Mouse (Mus musculus) hindbrain, embryonic 14.5 days (tissue): ENCODE data around the gene Ppfia3. TPM values are rescaled to one million over a fixed set of nuclear protein-coding genes. Genes with fewer than 3 reads are reported as not detected.

Source experiments
- ATAC-seq: fragments of 200-750 bp; cut with Nextera tagmentation; 2 replicates; pipeline ENCODE4 v1.8.0; 2017; ENCODE audit warnings: moderate number of reproducible peaks, mild to moderate bottlenecking, moderate TSS enrichment, moderate library complexity; ENCODE audit not compliant: low FRiP score
- DNase-seq: peaks from one replicate; pipeline ENCODE4 v3.0.0-alpha.2; 2015; ENCODE audit warnings: low spot score
- H3K27ac ChIP-seq: fragments of 300-500 bp; sonication (generic); 2 replicates; pipeline ENCODE4 v1.5.1; 2014; ENCODE audit warnings: mild to moderate bottlenecking, moderate library complexity
- H3K27me3 ChIP-seq: fragments of 300-500 bp; sonication (generic); 2 replicates; pipeline ENCODE4 v1.6.1; 2014; ENCODE audit warnings: mild to moderate bottlenecking, low read length, mixed read lengths; ENCODE audit not compliant: control insufficient read depth, insufficient read depth
- H3K36me3 ChIP-seq: fragments of 300-500 bp; sonication (generic); replicated peaks from 2 replicates; pipeline ENCODE4 v1.6.1; 2014; ENCODE audit not compliant: control insufficient read depth, insufficient read depth
- H3K4me1 ChIP-seq: fragments of 300-500 bp; sonication (generic); replicated peaks from 2 replicates; pipeline ENCODE4 v1.6.1; 2014; ENCODE audit warnings: antibody characterized with exemption, low read length, mixed read lengths; ENCODE audit not compliant: control insufficient read depth, insufficient read depth
- H3K4me2 ChIP-seq: fragments of 300-500 bp; sonication (generic); replicated peaks from 2 replicates; pipeline ENCODE4 v1.6.1; 2014; ENCODE audit warnings: mild to moderate bottlenecking, moderate library complexity
- H3K4me3 ChIP-seq: fragments of 300-500 bp; sonication (generic); replicated peaks from 2 replicates; pipeline ENCODE4 v1.5.1; 2014; ENCODE audit warnings: mild to moderate bottlenecking, low read length
- H3K9ac ChIP-seq: fragments of 300-500 bp; sonication (generic); 2 replicates; pipeline ENCODE4 v1.6.1; 2014
- H3K9me3 ChIP-seq: fragments of 300-500 bp; sonication (generic); 2 replicates; pipeline ENCODE4 v1.6.1; 2016; ENCODE audit warnings: low read length; ENCODE audit not compliant: control insufficient read depth
- WGBS: fragments of 180-500 bp; shearing (Covaris S2); extraction: QIAGEN DNeasy Blood & Tissue Kit; methylation state at CpG from one replicate; pipeline ENCODE4 v1.1.7; 2014; 5-methylcytosine and 5-hydroxymethylcytosine counted together
- polyA plus RNA-seq: library from polyadenylated mRNA; unstranded; fragments of >200 nt; fragmentation: Nextera tagmentation; extraction: Ambion mirVana; gene quantifications from 2 replicates; pipeline ENCODE4 v1.2.1, GENCODE M21; 2014

Ppfia3 gene
- polyA plus RNA-seq, 1 experiment from 2014 or later: 29.8 TPM

DNA sequence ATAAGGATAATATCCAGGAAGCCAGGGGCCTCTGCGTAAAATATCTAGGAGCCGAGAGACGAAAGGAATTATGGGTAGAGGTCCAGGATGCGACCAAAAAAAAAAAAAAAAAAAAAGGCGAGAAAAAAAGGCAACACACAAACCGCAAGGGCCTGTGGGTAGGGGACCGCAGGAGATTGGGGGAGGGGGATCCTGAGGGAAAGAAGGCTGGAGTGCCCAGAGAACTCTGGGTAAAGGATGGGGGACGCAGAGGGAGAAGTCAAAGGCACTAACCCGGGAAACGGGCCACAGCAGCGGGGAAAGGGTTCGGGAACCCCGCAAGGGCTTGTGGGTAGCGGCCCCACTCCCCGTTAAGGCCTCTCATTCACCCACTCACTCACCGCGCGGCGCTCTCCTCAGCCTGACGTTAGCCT is 28.3 kb upstream of the Ppfia3 start:
- peak; percentile 73 for DNase-seq
- Histone ChIP-seq H3K9ac (peak overlapping the region; percentile 79), H3K4me1 (peaks cover 18% of the 10 kb centered on the region), H3K36me3 (peaks cover 22% of the 10 kb centered on the region), H3K27ac (peak overlapping the region; percentile 97), H3K27me3 (no peaks in the 10 kb centered on the region), H3K4me3 (peak overlapping the region; percentile 82), H3K4me2 (peak overlapping the region; percentile 97), H3K9me3 (no peaks in the 10 kb centered on the region)
- WGBS: under 1% methylated on average over 19 of the region's 20 CpGs
- ATAC-seq: peak; percentile 80

DNA sequence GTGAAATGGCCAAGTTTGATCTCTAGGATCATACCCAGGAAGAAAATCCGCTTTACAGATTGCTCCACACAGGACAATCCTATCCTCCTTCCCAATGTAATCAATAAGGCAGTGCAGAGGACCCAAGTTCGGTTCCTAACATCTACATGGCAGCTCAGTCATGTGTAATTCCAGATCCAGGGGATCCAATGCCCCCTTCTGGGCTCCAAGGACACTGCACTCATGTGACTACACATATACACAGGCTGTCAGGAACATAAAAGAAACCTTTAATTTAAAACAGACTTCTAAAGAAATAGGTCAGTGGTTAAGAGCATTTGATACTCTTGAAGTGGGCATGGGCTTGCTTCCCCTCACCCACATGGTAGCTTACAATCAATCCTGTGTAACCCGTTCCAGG is 19.3 kb upstream of the Ppfia3 start:
- H3K4me2 ChIP-seq: no peak overlapping the region
- H3K27ac ChIP-seq: no peak overlapping the region
- H3K36me3 ChIP-seq: peaks cover 100% of the 10 kb centered on the region
- no peak for DNase-seq
- no peak overlapping the region for H3K9ac ChIP-seq
- WGBS: 94% methylated on average over 3 of the region's 3 CpGs
- no peak for ATAC-seq
- H3K27me3 ChIP-seq: no peaks in the 10 kb centered on the region
- no peak overlapping the region for H3K4me3 ChIP-seq
- no peaks in the 10 kb centered on the region for H3K9me3 ChIP-seq
- H3K4me1 ChIP-seq: no peaks in the 10 kb centered on the region

DNA sequence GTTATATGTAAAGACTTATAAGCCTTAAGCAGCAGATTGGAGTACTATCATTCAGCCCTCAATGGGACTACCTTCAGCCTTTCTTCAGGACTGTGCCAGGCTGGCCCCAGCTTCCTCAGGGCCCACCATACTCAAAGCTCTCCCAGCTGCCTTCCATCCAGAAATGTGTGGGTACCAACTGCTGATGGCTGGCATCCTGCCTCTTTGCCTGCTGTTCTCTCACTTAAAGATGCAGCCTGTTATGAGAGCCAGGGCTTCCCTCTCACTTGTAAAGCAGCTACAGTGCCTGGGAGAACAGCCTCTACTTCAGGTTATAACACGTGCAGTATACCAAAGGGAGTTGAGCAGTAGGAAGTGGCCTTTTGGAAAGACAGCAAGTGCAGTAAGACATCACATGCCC is 9.2 kb upstream of the Ppfia3 start:
- 0 out of 2 replicates have a peak, but pooled peaks cover 4% of the 10 kb centered on the region for H3K4me1 ChIP-seq
- ATAC-seq: no peak
- no peaks in the 10 kb centered on the region for H3K9me3 ChIP-seq
- H3K36me3 ChIP-seq: peaks cover 96% of the 10 kb centered on the region
- WGBS: 84% methylated on average over 1 of the region's 1 CpGs
- H3K27me3 ChIP-seq: no peaks in the 10 kb centered on the region
- no peak for DNase-seq
- no peak overlapping the region for H3K9ac ChIP-seq
- H3K4me3 ChIP-seq: no peak overlapping the region
- no peak overlapping the region for H3K27ac ChIP-seq
- no peak overlapping the region for H3K4me2 ChIP-seq

DNA sequence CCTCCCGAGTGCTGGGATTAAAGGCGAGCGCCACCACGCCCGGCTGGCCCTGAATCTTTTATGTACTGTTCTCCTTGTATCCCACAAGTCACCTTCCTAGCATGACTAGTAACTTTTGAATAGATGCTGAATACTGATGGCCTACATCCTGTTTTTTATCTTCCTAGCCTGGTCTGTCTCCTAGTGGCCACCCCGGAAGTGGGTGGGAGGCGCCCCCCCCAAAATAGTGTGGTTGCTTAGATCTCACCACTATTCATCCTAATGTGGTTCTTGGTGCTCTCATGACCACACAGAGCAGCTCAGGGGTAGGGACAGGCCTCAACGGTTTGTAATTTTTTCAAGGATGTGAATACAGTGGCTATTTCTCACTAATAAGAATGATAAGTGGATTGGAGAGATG is 7.8 kb upstream of the Ppfia3 start:
- no peaks in the 10 kb centered on the region for H3K9me3 ChIP-seq
- no peak for DNase-seq
- H3K36me3 ChIP-seq: peaks cover 82% of the 10 kb centered on the region
- H3K9ac ChIP-seq: no peak overlapping the region
- peaks cover 8% of the 10 kb centered on the region; the same call in 1 of the 2 replicates for H3K4me1 ChIP-seq
- H3K27ac ChIP-seq: no peak overlapping the region
- no peak overlapping the region for H3K4me2 ChIP-seq
- H3K27me3 ChIP-seq: no peaks in the 10 kb centered on the region
- WGBS: 92% methylated on average over 8 of the region's 8 CpGs
- no peak overlapping the region for H3K4me3 ChIP-seq
- ATAC-seq: no peak

DNA sequence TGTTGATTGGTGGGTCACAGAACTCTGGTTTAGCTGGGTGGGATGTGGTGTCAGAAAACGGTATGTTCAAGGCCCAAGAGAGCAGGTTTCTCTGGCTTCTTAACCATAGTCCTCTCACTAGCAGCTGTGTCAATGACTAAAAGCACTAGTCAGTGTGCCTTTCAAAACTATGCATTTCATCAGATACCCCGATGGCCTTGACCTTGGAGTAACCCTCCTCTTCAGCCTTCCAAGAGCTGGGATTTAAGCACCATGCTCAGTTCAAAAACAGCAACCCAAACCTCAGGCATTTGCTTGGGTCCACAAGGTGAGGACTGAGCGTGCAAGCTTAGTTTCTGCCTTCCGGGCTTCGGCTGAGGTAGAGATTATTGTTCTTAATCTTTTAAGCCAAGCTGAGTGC is 5.6 kb upstream of the Ppfia3 start:
- peaks cover 59% of the 10 kb centered on the region for H3K36me3 ChIP-seq
- DNase-seq (no peak), ATAC-seq (no peak)
- H3K9ac ChIP-seq: no peak overlapping the region
- peaks cover 18% of the 10 kb centered on the region; the same call in 1 of the 2 replicates for H3K4me1 ChIP-seq
- peaks cover 8% of the 10 kb centered on the region for H3K27me3 ChIP-seq
- 90% methylated on average over 5 of the region's 5 CpGs for WGBS
- H3K4me3 ChIP-seq: no peak overlapping the region
- no peaks in the 10 kb centered on the region for H3K9me3 ChIP-seq
- no peak overlapping the region for H3K27ac ChIP-seq
- H3K4me2 ChIP-seq: no peak overlapping the region

DNA sequence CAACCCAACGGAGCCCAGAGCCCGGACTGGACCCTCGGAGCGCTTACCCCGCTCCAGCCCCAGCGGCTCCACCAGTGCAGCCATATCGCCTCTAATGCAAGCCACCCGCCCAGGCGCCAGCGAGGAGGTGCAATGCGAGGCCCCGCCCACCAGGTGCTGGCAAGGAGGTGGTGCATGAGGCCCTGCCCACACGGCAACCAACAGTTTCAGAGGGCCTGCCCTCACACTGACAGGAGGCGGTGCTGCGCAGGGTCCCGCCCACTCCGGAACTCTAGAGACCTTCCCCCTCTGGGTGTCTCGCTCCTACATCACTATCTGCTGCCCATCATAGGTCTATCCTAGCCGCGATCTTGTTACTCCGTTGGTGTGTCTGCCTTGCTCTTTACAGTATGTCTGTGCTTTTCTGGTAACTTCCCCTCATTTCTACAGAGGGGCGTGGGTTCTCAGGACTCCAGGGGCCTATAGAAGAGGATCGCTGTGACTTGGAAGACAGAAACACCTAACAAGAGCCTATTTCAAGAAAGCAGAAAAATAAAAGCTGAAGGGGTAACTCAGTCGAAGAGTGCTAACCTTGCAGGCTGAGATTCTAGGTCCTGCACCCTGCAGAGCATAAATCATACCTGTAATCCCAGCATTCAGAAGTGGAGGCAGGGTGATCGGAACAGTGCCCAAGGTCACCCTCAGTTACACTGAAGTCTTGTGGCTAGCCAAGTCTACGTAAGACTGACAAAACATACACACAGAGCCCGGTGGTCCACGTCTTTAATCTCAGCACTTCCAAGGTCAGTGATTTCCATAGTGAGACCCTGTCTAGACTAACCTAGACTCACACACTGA is 3.9 kb upstream of the Ppfia3 start, which contains the start of gene Lin7b:
Gene Lin7b, minus strand, starts transcription at position 109 of the 837 bp plus-strand sequence.
- peaks cover 42% of the 10 kb centered on the region for H3K36me3 ChIP-seq
- peak within 1 kb of the TSS; percentile 60 for H3K9ac ChIP-seq
- H3K4me3 ChIP-seq: peak within 1 kb of the TSS; percentile 42
- H3K4me2 ChIP-seq: peak within 1 kb of the TSS; percentile 87
- peak; percentile 24 for ATAC-seq
- peaks cover 8% of the 10 kb centered on the region for H3K27me3 ChIP-seq
- H3K27ac ChIP-seq: no peak within 1 kb of the TSS
- no peaks in the 10 kb centered on the region for H3K9me3 ChIP-seq
- H3K4me1 ChIP-seq: peaks cover 18% of the 10 kb centered on the region
- WGBS: 11% methylated on average over 28 of the region's 28 CpGs
- DNase-seq: peak; percentile 66

DNA sequence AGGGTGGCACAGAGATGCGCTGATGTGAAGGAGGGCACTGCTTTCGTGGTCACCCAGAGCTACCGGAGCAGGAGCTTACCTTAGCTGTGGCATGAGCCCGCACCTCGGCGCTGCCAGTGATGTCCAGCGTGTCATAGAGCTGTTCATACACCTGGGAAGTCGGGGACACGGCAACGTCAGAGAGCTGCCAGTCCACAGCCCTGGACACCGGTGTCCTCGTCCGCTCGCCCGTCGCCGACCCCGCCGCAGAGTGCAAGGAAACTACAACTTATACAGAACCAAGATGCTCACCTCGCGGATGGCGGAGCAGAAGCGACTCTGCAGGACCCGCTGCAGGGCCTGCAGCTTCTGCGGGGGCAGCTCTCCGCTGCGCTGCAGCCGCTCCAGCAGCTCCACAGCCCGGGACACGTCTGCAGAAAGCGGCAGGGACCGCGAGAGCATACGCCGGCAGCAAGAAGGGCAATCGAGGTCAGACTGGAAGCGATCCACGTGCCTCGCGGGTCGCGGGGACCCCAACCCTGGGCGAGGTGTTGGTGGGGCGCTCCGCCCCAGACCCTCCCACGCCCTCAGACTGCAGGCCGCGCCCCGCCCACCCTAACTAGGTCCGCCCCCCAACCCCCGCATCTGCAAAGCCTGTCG is 3.1 kb upstream of the Ppfia3 start:
- Histone ChIP-seq H3K9ac (peak overlapping the region; percentile 60), H3K27me3 (peaks cover 8% of the 10 kb centered on the region), H3K4me2 (peak overlapping the region; percentile 87), H3K4me1 (peaks cover 26% of the 10 kb centered on the region), H3K9me3 (no peaks in the 10 kb centered on the region), H3K27ac (no peak overlapping the region), H3K36me3 (peaks cover 37% of the 10 kb centered on the region), H3K4me3 (peak overlapping the region; percentile 42)
- WGBS: 10% methylated on average over 50 of the region's 52 CpGs
- ATAC-seq (peak; percentile 7), DNase-seq (peak; percentile 47)

DNA sequence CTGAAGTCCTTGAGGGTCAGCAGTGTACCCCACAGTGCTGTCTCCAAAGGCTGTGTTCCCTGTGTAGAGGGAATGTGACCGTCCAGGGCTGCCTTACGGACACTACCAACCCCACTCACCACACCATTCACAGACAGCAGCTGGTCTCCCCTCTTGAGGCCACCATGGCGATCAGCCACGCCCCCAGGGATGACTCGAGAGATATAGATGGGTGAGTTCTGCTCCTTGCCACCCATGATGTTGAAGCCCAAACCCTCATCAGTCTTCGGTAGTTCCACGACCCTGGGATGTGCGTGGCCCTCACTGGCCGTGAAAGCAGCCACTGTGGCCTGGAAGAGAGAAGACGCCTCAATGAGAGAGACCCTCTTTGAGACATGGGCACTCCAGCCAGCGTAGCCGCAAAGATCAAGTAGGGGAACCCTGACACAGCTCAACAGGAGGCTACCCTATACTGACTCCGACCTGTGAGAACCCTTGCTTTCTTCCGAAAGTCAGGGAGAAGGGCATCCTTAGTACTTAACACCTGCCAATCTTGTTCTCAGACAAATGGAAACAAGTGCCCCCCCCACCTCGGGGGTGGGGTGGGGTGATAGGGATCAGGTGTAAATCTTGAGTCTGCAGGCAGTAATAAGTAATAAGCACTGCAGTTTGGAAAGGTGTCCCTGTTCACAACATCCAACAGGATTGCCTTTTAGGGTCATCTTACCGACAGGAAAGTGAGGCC is 2.4 kb upstream of the Ppfia3 start:
- Histone ChIP-seq H3K4me1 (peaks cover 31% of the 10 kb centered on the region), H3K4me3 (peak overlapping the region; percentile 42; the same call in 1 of the 2 replicates), H3K9ac (no peak overlapping the region)

DNA sequence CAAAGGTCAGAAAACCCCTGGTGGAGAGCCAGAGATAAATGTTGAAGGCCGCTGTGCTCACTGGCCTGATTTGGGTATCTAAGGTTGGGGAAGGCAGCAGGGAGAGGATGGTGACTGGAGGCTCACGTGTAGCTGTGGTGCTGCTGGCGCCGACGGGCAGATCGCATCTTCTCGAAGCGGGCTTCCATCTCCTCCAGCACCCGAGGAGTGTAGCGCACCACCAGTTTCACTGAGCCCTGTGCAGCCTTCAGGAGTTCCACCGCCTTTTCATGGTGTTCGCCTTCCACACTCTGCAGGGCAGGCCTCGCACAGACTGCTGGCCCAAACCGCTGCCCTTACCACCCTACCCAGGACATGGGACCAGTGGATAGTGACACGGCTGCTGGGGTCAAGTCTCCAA is 1.4 kb upstream of the Ppfia3 start:
- Histone ChIP-seq H3K9me3 (no peaks in the 10 kb centered on the region), H3K36me3 (peaks cover 19% of the 10 kb centered on the region), H3K9ac (peak overlapping the region; percentile 73), H3K4me1 (peaks cover 31% of the 10 kb centered on the region), H3K27ac (peak overlapping the region; percentile 83; the same call in 1 of the 2 replicates), H3K27me3 (peaks cover 8% of the 10 kb centered on the region), H3K4me2 (peak overlapping the region; percentile 75), H3K4me3 (peak overlapping the region; percentile 80)
- DNase-seq: no peak
- 76% methylated on average over 11 of the region's 15 CpGs for WGBS
- no peak for ATAC-seq

More for the DNA sequence above, 2.4 kb upstream of the Ppfia3 start:
- WGBS: 73% methylated on average over 16 of the region's 16 CpGs
- Histone ChIP-seq H3K36me3 (peaks cover 29% of the 10 kb centered on the region), H3K27ac (no peak overlapping the region), H3K9me3 (no peaks in the 10 kb centered on the region), H3K27me3 (peaks cover 8% of the 10 kb centered on the region), H3K4me2 (peak overlapping the region; percentile 87)
- ATAC-seq (no peak), DNase-seq (no peak)
